In genomic region chr5:63219467-63219866, GRCm38 (mm10) we compare ENCODE assay signal across 25 mouse cellular contexts.
"Had no signal": no experiment of that assay in that cellular context is flagged by ENCODE, and none has a peak within 500 bp of the region (broad histone marks: within the 10 kb centered on the region; RNA-seq: fewer than 3 reads in every experiment).

No protein-coding gene starts in this region.

- H3K4me2 ChIP-seq: heart, embryonic 11.5 days; heart, embryonic 13.5 days; heart, embryonic 15.5 days; hindbrain, embryonic 13.5 days; hindbrain, embryonic 15.5 days; kidney, embryonic 15.5 days; limb, embryonic 13.5 days; limb, embryonic 15.5 days had no signal

- H3K4me1 ChIP-seq: heart, embryonic 13.5 days; heart, embryonic 15.5 days; hindbrain, embryonic 13.5 days; hindbrain, embryonic 15.5 days; kidney, embryonic 15.5 days; limb, embryonic 13.5 days; limb, embryonic 15.5 days had no signal

- H3K36me3 ChIP-seq: heart, embryonic 13.5 days; heart, embryonic 15.5 days; hindbrain, embryonic 13.5 days; hindbrain, embryonic 15.5 days; kidney, embryonic 15.5 days; limb, embryonic 13.5 days; limb, embryonic 15.5 days had no signal

- DNase-seq: gastrocnemius, postnatal 14 days; gastrocnemius, postnatal 36 days; heart, adult 11 months; heart, adult 2 months; heart, postnatal 14 days; heart, postnatal 36 days; kidney, adult 11 months; kidney, adult 2 months; kidney, adult 9 months; kidney, postnatal 14 days; kidney, postnatal 36 days; layer of hippocampus, adult 9-11 months; layer of hippocampus, postnatal 36 days; left cerebral cortex, postnatal 4 days had no signal

- H3K27ac ChIP-seq: heart, adult 2 months; heart, embryonic 13.5 days; heart, embryonic 15.5 days; hindbrain, embryonic 13.5 days; hindbrain, embryonic 15.5 days; hindbrain, postnatal 0 days; kidney, embryonic 15.5 days; kidney, postnatal 0 days; limb, embryonic 13.5 days; limb, embryonic 15.5 days had no signal

- H3K9me3 ChIP-seq: heart, embryonic 13.5 days; heart, embryonic 15.5 days; hindbrain, embryonic 13.5 days; hindbrain, embryonic 15.5 days; kidney, embryonic 15.5 days; limb, embryonic 13.5 days; limb, embryonic 15.5 days had no signal

- H3K27me3 ChIP-seq: heart, embryonic 13.5 days; heart, embryonic 15.5 days; hindbrain, embryonic 13.5 days; hindbrain, embryonic 15.5 days; kidney, embryonic 15.5 days; limb, embryonic 13.5 days; limb, embryonic 15.5 days had no signal

- ATAC-seq: hindbrain, postnatal 0 days; intestine, embryonic 16.5 days had no signal

- H3K4me3 ChIP-seq: heart, adult 2 months; heart, embryonic 13.5 days; heart, embryonic 15.5 days; hindbrain, embryonic 13.5 days; hindbrain, embryonic 15.5 days; kidney, embryonic 15.5 days; limb, embryonic 13.5 days; limb, embryonic 15.5 days had no signal

- H3K9ac ChIP-seq: heart, embryonic 13.5 days; heart, embryonic 15.5 days; hindbrain, embryonic 13.5 days; hindbrain, embryonic 15.5 days; kidney, embryonic 15.5 days; limb, embryonic 13.5 days; limb, embryonic 15.5 days had no signal
